Mouse (Mus musculus) ES-E14 (cell line): ENCODE results near the gene Abcc9. TPM values are rescaled to one million over a fixed set of nuclear protein-coding genes. Genes with fewer than 3 reads are reported as not detected.

ENCODE experiments used
- DNase-seq: peaks from one replicate; pipeline ENCODE4 v3.0.0-alpha.2; 2013; ENCODE audit warnings: low read depth, low spot score
- H3K27ac ChIP-seq: 2 replicates; pipeline ENCODE4 v1.5.1; 2012; ENCODE audit warnings: low read depth, mild to moderate bottlenecking, low read length, moderate library complexity, mixed read lengths; ENCODE audit not compliant: poor library complexity, insufficient read depth, severe bottlenecking
- H3K36me3 ChIP-seq: 2 replicates; pipeline ENCODE4 v1.6.1; 2012; ENCODE audit warnings: mild to moderate bottlenecking, low read length, moderate library complexity, mixed read lengths; ENCODE audit not compliant: control insufficient read depth, poor library complexity, insufficient read depth, severe bottlenecking
- H3K4me1 ChIP-seq, 2 experiments: fragments of 150-350 bp in 1 of 2; sonication (generic) in 1 of 2; 2 replicates each; pipeline ENCODE4 v1.6.1; 2012; ENCODE audit warnings: low read length in 2 of 2, mild to moderate bottlenecking in 1 of 2, mixed read lengths in 1 of 2; ENCODE audit not compliant: control insufficient read depth in 2 of 2, insufficient read depth in 2 of 2, poor library complexity in 1 of 2
- H3K4me3 ChIP-seq, 2 experiments: fragments of 150-350 bp in 1 of 2; sonication (generic) in 1 of 2; 2 replicates each; pipeline ENCODE4 v1.5.1; 2012; ENCODE audit warnings: low read length in 2 of 2, low read depth in 1 of 2, mild to moderate bottlenecking in 1 of 2, mixed read lengths in 1 of 2; ENCODE audit not compliant: insufficient read depth in 1 of 2, poor library complexity in 1 of 2, severe bottlenecking in 1 of 2
- H3K9ac ChIP-seq: 2 replicates; pipeline ENCODE4 v1.6.1; 2012; ENCODE audit warnings: low read depth, mild to moderate bottlenecking, low read length, mixed read lengths; ENCODE audit not compliant: poor library complexity, insufficient read depth, severe bottlenecking
- H3K9me3 ChIP-seq: fragments of 150-350 bp; sonication (generic); 2 replicates; pipeline ENCODE4 v1.6.1; 2012; ENCODE audit warnings: low read depth, mild to moderate bottlenecking, low read length; ENCODE audit not compliant: control insufficient read depth, insufficient read depth
- CHD2 ChIP-seq: IDR thresholded peaks from 2 replicates; pipeline ENCODE4 v1.6.1; 2014; ENCODE audit warnings: mild to moderate bottlenecking, low read depth, low read length, inconsistent platforms
- HCFC1 ChIP-seq: IDR thresholded peaks from 2 replicates; pipeline ENCODE4 v1.6.1; 2012; ENCODE audit warnings: low read length, inconsistent platforms, borderline replicate concordance; ENCODE audit not compliant: insufficient read depth
- MAFK ChIP-seq: IDR thresholded peaks from 2 replicates; pipeline ENCODE4 v1.6.1; 2014; ENCODE audit warnings: mild to moderate bottlenecking, low read depth, low read length, inconsistent platforms; ENCODE audit not compliant: insufficient read depth
- ZC3H11A ChIP-seq: IDR thresholded peaks from 2 replicates; pipeline ENCODE4 v1.6.1; 2012; ENCODE audit warnings: low read depth, mild to moderate bottlenecking, inconsistent platforms, low read length, borderline replicate concordance
- ZNF384 ChIP-seq: IDR thresholded peaks from 2 replicates; pipeline ENCODE4 v1.6.1; 2012; ENCODE audit warnings: low read depth, low read length, inconsistent platforms
- in situ Hi-C, 2 experiments: fragments of 600-800 bp; cut with MboI; formaldehyde crosslinking; loops; one replicate each; pipeline ENCODE4 v1.15.1; 2025; ENCODE audit warnings: low sequenced_read_pairs in 2 of 2, inconsistent platforms in 1 of 2; ENCODE audit not compliant: unreplicated experiment in 2 of 2
- total RNA-seq: library from RNA; depleted of rRNA; stranded (reverse); fragments of 300-350 nt; gene quantifications from 2 replicates; pipeline ENCODE4 v1.2.3, GENCODE M21; 2012

Gene Abcc9
- total RNA-seq, 1 experiment, result 0.13 TPM

DNA sequence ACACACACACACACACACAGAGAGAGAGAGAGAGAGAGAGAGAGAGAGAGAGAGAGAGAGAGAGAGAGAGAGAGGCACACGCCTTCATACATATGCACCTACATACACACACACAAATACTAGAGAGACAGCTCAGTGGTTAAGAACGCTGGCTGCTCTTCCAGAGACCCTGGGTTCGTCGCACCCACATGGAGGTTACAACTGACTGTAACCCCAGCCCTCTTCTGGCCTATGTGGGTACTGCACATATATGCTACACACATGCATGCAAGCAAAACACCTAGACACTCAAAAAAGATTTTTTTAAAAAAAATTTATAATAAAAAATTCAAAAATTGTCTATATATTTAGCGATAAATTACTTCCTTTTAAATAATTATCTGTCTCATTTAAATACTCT lies 43.1 kb downstream of the Abcc9 start:
- no peaks in the 10 kb centered on the region for H3K36me3 ChIP-seq
- no peaks in the 10 kb centered on the region for H3K4me1 ChIP-seq
- in situ Hi-C loops, result no loop called here
- H3K9me3 ChIP-seq, result no peaks in the 10 kb centered on the region
- H3K9ac ChIP-seq, result no peak overlapping the region
- no peak overlapping the region for H3K27ac ChIP-seq
- TF ChIP-seq ZC3H11A, result no peak
- no peak for TF ChIP-seq ZNF384
- no peak overlapping the region for H3K4me3 ChIP-seq
- peak; percentile 49 for DNase-seq

DNA sequence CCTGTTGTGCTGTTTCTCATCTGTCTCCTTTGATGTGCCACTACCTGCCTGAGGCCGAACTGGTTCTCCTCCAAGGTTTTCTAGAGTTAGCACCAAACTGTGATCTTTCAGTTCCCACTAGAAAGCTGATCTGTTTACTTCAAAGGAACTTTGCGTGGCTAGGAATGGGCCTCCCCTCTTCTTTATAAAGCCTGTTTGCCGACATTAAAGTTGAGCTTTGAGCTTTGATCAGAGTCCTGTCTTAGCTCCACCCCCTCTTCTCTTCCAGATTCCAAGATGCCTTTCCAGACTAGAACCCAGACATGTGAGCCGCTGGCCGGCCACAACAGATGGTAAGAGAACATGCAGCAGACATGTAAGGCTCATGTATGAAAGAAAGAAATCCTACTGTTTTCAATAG lies 47.6 kb downstream of the Abcc9 start:
- Histone ChIP-seq H3K27ac (no peak overlapping the region), H3K36me3 (no peaks in the 10 kb centered on the region), H3K4me3 (no peak overlapping the region), H3K9me3 (no peaks in the 10 kb centered on the region), H3K9ac (no peak overlapping the region), H3K4me1 (no peaks in the 10 kb centered on the region)
- DNase-seq, result peak; percentile 13
- TF ChIP-seq HCFC1, result no peak
- no peak for TF ChIP-seq CHD2
- no peak for TF ChIP-seq ZC3H11A
- TF ChIP-seq MAFK, result no peak
- no peak for TF ChIP-seq ZNF384
- in situ Hi-C loops, result no loop called here

DNA sequence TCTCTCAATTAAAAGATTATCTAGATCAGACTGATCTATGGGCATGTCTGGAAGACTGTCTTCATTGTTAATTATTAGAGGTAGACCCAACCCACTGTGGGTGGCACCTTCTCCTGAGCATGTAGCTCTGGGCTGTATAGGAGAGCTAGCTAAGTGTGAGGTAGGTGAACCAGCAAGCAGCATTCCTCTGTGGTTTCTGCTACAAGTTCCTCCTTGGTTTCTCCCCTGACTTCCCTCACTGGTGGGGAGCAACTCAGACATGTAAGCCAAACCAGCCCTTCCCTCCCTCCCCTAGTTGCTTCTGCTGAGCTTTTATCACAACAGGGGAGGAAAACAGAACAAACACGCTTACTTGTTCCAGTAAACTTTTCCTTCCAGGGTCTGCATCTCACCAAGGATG lies 49.9 kb downstream of the Abcc9 start:
- Histone ChIP-seq H3K4me3 (no peak overlapping the region), H3K9me3 (no peaks in the 10 kb centered on the region), H3K36me3 (no peaks in the 10 kb centered on the region), H3K27ac (no peak overlapping the region), H3K9ac (no peak overlapping the region), H3K4me1 (no peaks in the 10 kb centered on the region)
- in situ Hi-C loops, result no loop called here
- no peak for TF ChIP-seq ZNF384
- no peak for DNase-seq

DNA sequence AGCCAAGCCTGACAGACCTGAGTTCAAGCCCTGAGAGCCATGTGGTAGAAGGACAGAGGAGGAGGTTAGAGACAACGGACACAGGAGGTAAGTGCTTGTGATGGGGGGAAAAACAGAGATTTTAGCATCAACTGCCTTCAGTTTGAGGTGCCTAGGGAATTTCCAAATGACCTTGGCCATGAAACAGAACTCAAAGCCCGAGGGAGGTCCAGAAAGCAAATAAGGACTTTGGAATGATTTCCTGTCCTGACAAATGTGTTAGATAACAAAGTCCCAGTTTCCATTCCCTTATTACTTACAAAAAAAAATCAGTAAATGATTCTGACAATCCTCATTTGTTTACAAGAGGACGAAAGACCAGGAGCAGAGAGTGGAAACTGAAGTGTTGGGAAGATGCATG lies 52.8 kb downstream of the Abcc9 start:
- Histone ChIP-seq H3K9me3 (no peaks in the 10 kb centered on the region), H3K9ac (no peak overlapping the region), H3K4me3 (no peak overlapping the region), H3K4me1 (no peaks in the 10 kb centered on the region), H3K36me3 (no peaks in the 10 kb centered on the region), H3K27ac (no peak overlapping the region)
- in situ Hi-C loops, result no loop called here
- TF ChIP-seq MAFK, result no peak
- TF ChIP-seq HCFC1, result no peak
- TF ChIP-seq ZC3H11A, result no peak
- no peak for TF ChIP-seq CHD2
- TF ChIP-seq ZNF384, result no peak
- no peak for DNase-seq

DNA sequence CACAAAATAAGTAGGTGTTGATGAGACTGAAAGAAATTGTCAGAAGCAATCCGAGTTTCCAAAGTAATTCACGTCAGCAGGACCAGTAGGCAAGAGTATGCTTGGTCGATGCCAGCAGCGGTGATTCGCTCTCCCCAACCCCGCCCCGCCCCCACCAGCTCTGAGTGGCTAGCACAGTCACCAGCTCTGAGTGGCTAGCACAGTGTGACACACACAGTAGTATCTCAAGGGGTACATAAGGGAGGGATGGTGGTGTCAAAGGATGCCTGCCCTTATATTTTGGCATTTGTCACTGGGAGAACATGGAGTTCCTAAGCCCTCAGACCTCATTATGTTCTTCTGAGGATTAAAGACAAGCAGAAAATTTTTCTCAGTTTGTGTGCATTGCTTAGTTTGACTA lies 56.6 kb downstream of the Abcc9 start:
- in situ Hi-C loops, result no loop called here
- Histone ChIP-seq H3K27ac (no peak overlapping the region), H3K9ac (no peak overlapping the region), H3K4me3 (no peak overlapping the region), H3K36me3 (no peaks in the 10 kb centered on the region), H3K9me3 (no peaks in the 10 kb centered on the region), H3K4me1 (no peaks in the 10 kb centered on the region)
- DNase-seq, result no peak
- no peak for TF ChIP-seq ZNF384
- TF ChIP-seq HCFC1, result no peak
- TF ChIP-seq ZC3H11A, result no peak
- no peak for TF ChIP-seq CHD2
- TF ChIP-seq MAFK, result no peak
